In the genomic region with DNA sequence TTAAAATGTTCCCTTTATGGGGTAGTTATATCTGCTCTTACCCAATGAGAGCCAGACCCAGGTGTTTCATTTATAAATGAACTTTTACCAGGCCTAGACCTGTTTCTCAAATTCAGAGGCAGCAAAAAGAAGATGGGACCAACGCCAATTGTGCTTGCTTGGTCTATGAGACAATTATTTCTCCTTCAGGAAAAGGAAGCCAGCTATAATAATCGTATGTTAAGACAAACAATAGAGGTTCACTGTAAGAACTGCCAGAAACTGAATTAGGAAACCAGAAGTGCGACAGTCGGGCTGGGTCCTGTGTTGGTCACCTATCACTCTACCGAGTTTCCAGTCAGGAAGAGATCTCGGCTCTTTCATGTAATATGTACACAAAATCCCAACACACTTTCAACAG, we compare ENCODE assay signal across 17 mouse cellular contexts.
DNase-seq lines count a peak whose midpoint lies in the region; TF ChIP-seq lines count a peak whose summit lies in the region.
"Had no signal": no experiment of that assay in that cellular context is flagged by ENCODE, and none has a peak within 500 bp of the region (broad histone marks: within the 10 kb centered on the region; RNA-seq: fewer than 3 reads in every experiment).

No protein-coding gene starts in this region.

- 75% methylated on average over 6 of the region's 6 CpGs for WGBS in kidney, adult 2 months

- no peaks in the 10 kb centered on the region for H3K4me1 ChIP-seq in kidney, adult 2 months (ENCODE audit: control insufficient read depth, insufficient read depth, low read length)
- H3K4me1 ChIP-seq: forebrain, embryonic 12.5 days; heart, embryonic 15.5 days; hindbrain, embryonic 13.5 days had no signal

- TF ChIP-seq CTCF in kidney, adult 2 months (conservative IDR thresholded peaks at IDR 0.05; ENCODE audit: insufficient read depth, insufficient read length, low read depth, low read length) = no peak

- H3K27me3 ChIP-seq in kidney, adult 2 months (replicated peaks; ENCODE audit: control insufficient read depth, insufficient read depth, low read length) = no peaks in the 10 kb centered on the region
- H3K27me3 ChIP-seq: forebrain, embryonic 12.5 days; heart, embryonic 15.5 days; hindbrain, embryonic 13.5 days had no signal

- H3K36me3 ChIP-seq in kidney, adult 2 months (ENCODE audit: control insufficient read depth, insufficient read depth, low read length) = no peaks in the 10 kb centered on the region
- H3K36me3 ChIP-seq: forebrain, embryonic 12.5 days; heart, embryonic 15.5 days; hindbrain, embryonic 13.5 days had no signal

- DNase-seq in heart, adult 8-10 months (ENCODE audit: low spot score) = peak; percentile 33
- no peak for DNase-seq in heart, adult 11 months
- DNase-seq in kidney, postnatal 10 days = peak; percentile 4
- no peak for DNase-seq in kidney, adult 2 months
- peak; percentile 0 for DNase-seq in lung, postnatal 14 days
- DNase-seq in lung, postnatal 25 days (ENCODE audit: low spot score) = no peak
- DNase-seq in skeletal muscle tissue, adult 2 months (ENCODE audit: low read depth, low spot score) = peak; percentile 0
- DNase-seq in layer of hippocampus, adult 9-11 months = no peak
- DNase-seq: adrenal gland, adult 2 months; adrenal gland, postnatal 25 days; cerebellum, adult 2 months; cerebellum, postnatal 10 days; gastrocnemius, postnatal 10 days had no signal

- no peak overlapping the region for H3K4me3 ChIP-seq in kidney, adult 2 months (ENCODE audit: insufficient read depth, low read depth, low read length)
- H3K4me3 ChIP-seq: forebrain, embryonic 12.5 days; heart, embryonic 15.5 days; hindbrain, embryonic 13.5 days had no signal

- no peak for TF ChIP-seq POLR2A in kidney, adult 2 months (IDR thresholded peaks at IDR 0.05; ENCODE audit: low read depth, low read length)

- no peak overlapping the region for H3K27ac ChIP-seq in kidney, adult 2 months (ENCODE audit: insufficient read depth, low read depth, low read length)
- H3K27ac ChIP-seq: forebrain, embryonic 12.5 days; heart, embryonic 15.5 days; hindbrain, embryonic 13.5 days; hindbrain, postnatal 0 days had no signal

Comparison
In these comparisons a context has a peak if more than half of its experiments do, and no peak if none do; other contexts are left out.
1. DNase-seq: peak in heart, adult 8-10 months (single experiment), kidney, postnatal 10 days (single experiment), lung, postnatal 14 days (single experiment) and skeletal muscle tissue, adult 2 months (single experiment); none in heart, adult 11 months (single experiment), kidney, adult 2 months (single experiment), lung, postnatal 25 days (single experiment) and layer of hippocampus, adult 9-11 months (single experiment).